Mouse (Mus musculus): ENCODE measurements around the gene Mmab.

Gene Mmab

GRCm38 (mm10) chr5:114443566-114444367, at the start of gene Mmab, which contains the start of gene Mvk:
Gene Mmab (minus strand): TSS chr5:114444060.
Gene Mvk (plus strand): TSS chr5:114444269.
- peak; percentile 96 for DNase-seq (ENCODE audit: low spot score)

- no peak for DNase-seq (ENCODE audit: low spot score)
Observed at GRCm38 (mm10) chr5:114490241-114490640, 46.4 kb upstream of the Mmab start.

GRCm38 (mm10) chr5:114489570-114489969, 45.7 kb upstream of the Mmab start:
- DNase-seq (ENCODE audit: low spot score): no peak

- no peak for DNase-seq (ENCODE audit: low spot score)
Observed at GRCm38 (mm10) chr5:114485685-114486084, 41.8 kb upstream of the Mmab start.

GRCm38 (mm10) chr5:114482587-114483011, 38.7 kb upstream of the Mmab start:
- DNase-seq (ENCODE audit: low spot score): no peak

GRCm38 (mm10) chr5:114478267-114478666, 34.4 kb upstream of the Mmab start:
- DNase-seq (ENCODE audit: low spot score): no peak

- no peak for DNase-seq (ENCODE audit: low spot score)
Observed at GRCm38 (mm10) chr5:114474741-114475491, 31.1 kb upstream of the Mmab start.

GRCm38 (mm10) chr5:114470359-114470758, 26.5 kb upstream of the Mmab start:
- no peak for DNase-seq (ENCODE audit: low spot score)

- DNase-seq (ENCODE audit: low spot score): no peak
Observed at GRCm38 (mm10) chr5:114468007-114468406, 24.1 kb upstream of the Mmab start.

- DNase-seq (ENCODE audit: low spot score): no peak
Observed at GRCm38 (mm10) chr5:114467430-114467829, 23.6 kb upstream of the Mmab start.

GRCm38 (mm10) chr5:114467019-114467418, 23.2 kb upstream of the Mmab start:
- DNase-seq (ENCODE audit: low spot score): no peak

- DNase-seq (ENCODE audit: low spot score): no peak
Observed at GRCm38 (mm10) chr5:114465641-114466040, 21.8 kb upstream of the Mmab start.

- DNase-seq (ENCODE audit: low spot score): no peak
Observed at GRCm38 (mm10) chr5:114464561-114464960, 20.7 kb upstream of the Mmab start.

GRCm38 (mm10) chr5:114462067-114463040, 18.5 kb upstream of the Mmab start:
- DNase-seq (ENCODE audit: low spot score): no peak

GRCm38 (mm10) chr5:114461238-114461637, 17.4 kb upstream of the Mmab start:
- DNase-seq (ENCODE audit: low spot score): peak; percentile 78

GRCm38 (mm10) chr5:114456995-114457605, 13.2 kb upstream of the Mmab start:
- no peak for DNase-seq (ENCODE audit: low spot score)

GRCm38 (mm10) chr5:114456287-114456686, 12.4 kb upstream of the Mmab start:
- no peak for DNase-seq (ENCODE audit: low spot score)

- DNase-seq (ENCODE audit: low spot score): no peak
Observed at GRCm38 (mm10) chr5:114449011-114449410, 5.2 kb upstream of the Mmab start.

GRCm38 (mm10) chr5:114444368-114444692, 470 bp upstream of the Mmab start:
- no peak for DNase-seq (ENCODE audit: low spot score)

GRCm38 (mm10) chr5:114435588-114435987, 8.3 kb downstream of the Mmab start:
- no peak for DNase-seq (ENCODE audit: low spot score)

- no peak for DNase-seq (ENCODE audit: low spot score)
Observed at GRCm38 (mm10) chr5:114434359-114434758, 9.5 kb downstream of the Mmab start.

- DNase-seq (ENCODE audit: low spot score): no peak
Observed at GRCm38 (mm10) chr5:114429781-114430180, 14.1 kb downstream of the Mmab start.
